Mouse (Mus musculus): ENCODE results near the gene Gstp3.

DNA sequence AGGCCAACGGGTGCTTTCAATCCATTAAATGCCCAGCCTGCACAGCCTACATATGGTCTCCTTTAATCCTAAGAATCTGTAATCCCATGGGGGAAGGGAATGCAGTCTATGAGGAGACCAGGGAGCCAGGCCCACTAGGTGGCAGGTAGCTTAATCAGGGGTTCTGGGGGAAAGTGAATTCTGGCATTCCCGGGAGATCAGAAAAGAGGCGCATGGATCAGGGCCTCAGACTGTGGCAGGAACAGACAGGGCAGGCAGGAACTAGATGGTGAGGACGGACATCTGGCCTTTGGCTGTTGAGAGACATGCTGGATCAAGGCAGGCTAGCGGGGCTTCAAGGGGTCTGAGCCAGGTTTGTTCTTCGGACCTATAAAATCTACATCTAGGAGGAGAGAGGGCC lies 42.1 kb upstream of the Gstp3 start:
- TF ChIP-seq TAL1 (IDR thresholded peaks at IDR 0.05; ENCODE audit: low read length), result no peak
- TF ChIP-seq GATA1 (IDR thresholded peaks at IDR 0.05; ENCODE audit: low read length), result no peak

Measured in erythroblast, embryonic 14.5 days (primary cell).